Mouse (Mus musculus): ENCODE measurements around the gene Utp20.

The Utp20 gene

GRCm38 (mm10) chr10:88716986-88717755 is 109.4 kb downstream of the Utp20 start:
- DNase-seq (ENCODE audit: low spot score in 2 of 2): no peak

- no peak for DNase-seq (ENCODE audit: low spot score in 2 of 2)
Observed at GRCm38 (mm10) chr10:88715621-88716020, 111.0 kb downstream of the Utp20 start.

- no peak for DNase-seq (ENCODE audit: low spot score in 2 of 2)
Observed at GRCm38 (mm10) chr10:88714744-88715143, 111.9 kb downstream of the Utp20 start.

- DNase-seq (ENCODE audit: low spot score in 2 of 2): no peak
Observed at GRCm38 (mm10) chr10:88712359-88712758, 114.2 kb downstream of the Utp20 start.

GRCm38 (mm10) chr10:88708671-88709523 is 117.7 kb downstream of the Utp20 start:
- DNase-seq (ENCODE audit: low spot score in 2 of 2): no peak

GRCm38 (mm10) chr10:88700938-88701337 is 125.7 kb downstream of the Utp20 start:
- DNase-seq (ENCODE audit: low spot score in 2 of 2): no peak

Data from cerebellum, postnatal 4 days (tissue).